Mouse (Mus musculus): ENCODE results near the gene Jsrp1. TPM values are rescaled to one million over a fixed set of nuclear protein-coding genes. Genes with fewer than 3 reads are reported as not detected.
A peak's percentile ranks its signal among the peaks of the same experiment; 100 is the strongest.

Jsrp1 gene
- total and polyA plus RNA-seq, 3 experiments = 0.39 TPM; not detected in 2

- TF ChIP-seq EP300 (IDR thresholded peaks at IDR 0.05; ENCODE audit: low read depth in 1 of 2, low read length in 2 of 2) = peak; percentile 69 to 87
These were observed 45.1 kb upstream of the Jsrp1 start (continued) for GRCm38 (mm10) chr10:80858350-80858935.

- H3K4me1 ChIP-seq (ENCODE audit: control insufficient read depth in 1 of 2, insufficient read depth in 2 of 2, low read length in 2 of 2) = peaks cover 19 to 43% of the 10 kb centered on the region in 2 experiments
These were observed 44.5 kb upstream of the Jsrp1 start for GRCm38 (mm10) chr10:80857848-80858247.

DNA sequence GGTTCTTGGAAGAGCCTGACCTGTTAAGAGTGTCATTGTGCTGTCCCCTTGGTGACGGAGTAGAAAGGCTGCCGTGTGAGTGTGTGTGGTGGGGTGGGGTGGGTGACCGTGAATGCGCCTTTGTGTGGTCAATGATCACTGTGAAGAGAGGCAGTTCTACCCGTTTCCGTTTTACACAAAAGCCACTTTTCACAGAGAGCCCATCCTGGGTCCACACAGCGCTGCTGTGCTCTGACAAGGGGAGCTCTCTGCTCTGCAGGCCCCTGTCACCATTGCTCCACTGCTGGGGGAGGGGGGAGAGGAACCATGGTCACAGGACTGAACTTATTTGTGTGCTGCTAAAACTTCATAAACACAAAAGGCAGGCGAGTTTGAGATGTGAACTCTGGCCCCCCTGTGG is 44.1 kb upstream of the Jsrp1 start:
- no peak for DNase-seq (ENCODE audit: low read depth, low spot score)
- Histone ChIP-seq H3K9me3 (replicated peaks; ENCODE audit: insufficient read depth, low read length) (no peaks in the 10 kb centered on the region), H3K9ac (ENCODE audit: control insufficient read depth, low read depth, low read length, poor library complexity, severe bottlenecking) (peak overlapping the region; percentile 83), H3K27me3 (ENCODE audit: control insufficient read depth in 1 of 2, insufficient read depth in 2 of 2, low read length in 2 of 2) (no peaks in the 10 kb centered on the region), H3K36me3 (ENCODE audit: control insufficient read depth in 1 of 2, insufficient read depth in 2 of 2, low read length in 2 of 2) (peaks cover 2 to 31% of the 10 kb centered on the region in 2 experiments; a peak in 3 of 4 replicates), H3K4me1 (ENCODE audit: control insufficient read depth in 1 of 2, insufficient read depth in 2 of 2, low read length in 2 of 2) (peaks cover 19 to 43% of the 10 kb centered on the region in 2 experiments), H3K27ac (ENCODE audit: control insufficient read depth, low read depth, low read length) (peak overlapping the region; percentile 71), H3K79me2 (ENCODE audit: control insufficient read depth, insufficient read depth, low read length, poor library complexity) (peaks cover 64% of the 10 kb centered on the region), H3K4me3 (ENCODE audit: control insufficient read depth in 1 of 2, insufficient read depth in 1 of 2, low read depth in 2 of 2, low read length in 2 of 2) (no peak overlapping the region; a peak in 1 of 4 replicates)
- no peak for TF ChIP-seq USF2 (IDR thresholded peaks at IDR 0.05; ENCODE audit: borderline replicate concordance in 1 of 2, insufficient read depth in 1 of 2, low read depth in 1 of 2, low read length in 2 of 2)
- no peak for TF ChIP-seq SMC3 (IDR thresholded peaks at IDR 0.05; ENCODE audit: low read depth, low read length)
- TF ChIP-seq GATA1 (IDR thresholded peaks at IDR 0.05; ENCODE audit: low read depth, low read length) = no peak
- no peak for TF ChIP-seq USF1 (IDR thresholded peaks at IDR 0.05; ENCODE audit: low read depth, low read length)
- no peak for TF ChIP-seq MXI1 (IDR thresholded peaks at IDR 0.05; ENCODE audit: low read depth, low read length)
- no peak for TF ChIP-seq RAD21 (IDR thresholded peaks at IDR 0.05; ENCODE audit: low read depth, low read length)
- no peak for TF ChIP-seq MEF2A (IDR thresholded peaks at IDR 0.05; ENCODE audit: extremely low read depth, insufficient replicate concordance, low read depth, low read length, poor library complexity, severe bottlenecking)
- TF ChIP-seq POLR2AphosphoS5 (IDR thresholded peaks at IDR 0.05; ENCODE audit: borderline replicate concordance, low read depth, low read length) = no peak
- no peak for TF ChIP-seq MAX (IDR thresholded peaks at IDR 0.05; ENCODE audit: low read length)
- TF ChIP-seq POLR2AphosphoS2 (IDR thresholded peaks at IDR 0.05; ENCODE audit: low read length) = no peak

More at GRCm38 (mm10) chr10:80857848-80858247, 44.5 kb upstream of the Jsrp1 start:
- Histone ChIP-seq H3K79me2 (ENCODE audit: control insufficient read depth, insufficient read depth, low read length, poor library complexity) (peaks cover 64% of the 10 kb centered on the region), H3K9ac (ENCODE audit: control insufficient read depth, low read depth, low read length, poor library complexity, severe bottlenecking) (peak overlapping the region; percentile 83), H3K4me3 (ENCODE audit: control insufficient read depth in 1 of 2, insufficient read depth in 1 of 2, low read depth in 2 of 2, low read length in 2 of 2) (no peak overlapping the region; a peak in 1 of 4 replicates), H3K9me3 (replicated peaks; ENCODE audit: insufficient read depth, low read length) (no peaks in the 10 kb centered on the region), H3K27ac (ENCODE audit: control insufficient read depth, low read depth, low read length) (peak overlapping the region; percentile 71), H3K27me3 (ENCODE audit: control insufficient read depth in 1 of 2, insufficient read depth in 2 of 2, low read length in 2 of 2) (no peaks in the 10 kb centered on the region), H3K36me3 (ENCODE audit: control insufficient read depth in 1 of 2, insufficient read depth in 2 of 2, low read length in 2 of 2) (peaks cover 2 to 31% of the 10 kb centered on the region in 2 experiments; a peak in 3 of 4 replicates)
- no peak for DNase-seq (ENCODE audit: low read depth, low spot score)
- TF ChIP-seq KAT2A (conservative IDR thresholded peaks at IDR 0.05; ENCODE audit: low read depth, low read length) (no peak), CHD1 (IDR thresholded peaks at IDR 0.05; ENCODE audit: low read depth, low read length) (no peak), GABPA (IDR thresholded peaks at IDR 0.05; ENCODE audit: low read depth, low read length) (no peak), ZC3H11A (IDR thresholded peaks at IDR 0.05; ENCODE audit: low read depth, low read length) (no peak)
